Mouse (Mus musculus): ENCODE measurements around the gene A730049H05Rik. TPM values are rescaled to one million over a fixed set of nuclear protein-coding genes. Genes with fewer than 3 reads are reported as not detected.

The A730049H05Rik gene
- polyA plus RNA-seq (2014; fragmentation: Illumina TruSeq; extraction: RNeasy Lipid Tissue Mini Kit (QIAGEN cat#74804); ENCODE audit: low read depth, low replicate concordance) = 0.26 TPM

DNA sequence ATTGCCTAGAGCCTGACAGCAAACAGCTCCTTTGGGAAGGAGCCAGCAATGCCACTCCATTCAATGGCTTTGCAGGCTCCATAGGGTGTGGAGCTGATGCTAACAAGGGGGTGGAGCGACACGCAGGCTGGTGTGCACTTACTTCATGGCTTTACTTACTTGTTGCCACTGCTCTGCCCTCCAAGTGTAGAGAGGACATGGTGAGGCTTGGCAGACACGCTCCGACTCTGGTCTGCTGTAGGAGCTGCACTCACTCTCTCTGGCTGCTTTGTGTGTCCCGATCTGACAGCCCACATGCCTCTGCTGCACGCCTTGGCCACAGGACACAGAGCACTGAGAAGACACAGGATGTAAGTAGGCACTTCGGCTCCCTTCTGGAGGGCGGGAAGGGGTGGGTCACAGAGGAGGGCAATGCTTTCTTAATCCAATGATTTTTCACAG, at the start of gene A730049H05Rik:
TSS of gene A730049H05Rik (plus strand) at position 168 of the 441 bp plus-strand sequence.

GRCm38 (mm10) chr6:92869089-92869581, 52.9 kb downstream of the A730049H05Rik start, which contains the start of gene Gm15737:
Gene Gm15737, plus strand, starts transcription at chr6:92869357.

Other genes starting within 250 kb of the A730049H05Rik start
- 3.6 TPM for gene Prickle2, start 110.3 kb upstream of the A730049H05Rik start, polyA plus RNA-seq (2014; fragmentation: Illumina TruSeq; extraction: RNeasy Lipid Tissue Mini Kit (QIAGEN cat#74804); ENCODE audit: low read depth, low replicate concordance)
- 0.81 TPM for gene Gm15737, start 52.9 kb downstream of the A730049H05Rik start, polyA plus RNA-seq (2014; fragmentation: Illumina TruSeq; extraction: RNeasy Lipid Tissue Mini Kit (QIAGEN cat#74804); ENCODE audit: low read depth, low replicate concordance)
- 6.2 TPM for gene Adamts9, start 127.0 kb downstream of the A730049H05Rik start, polyA plus RNA-seq (2014; fragmentation: Illumina TruSeq; extraction: RNeasy Lipid Tissue Mini Kit (QIAGEN cat#74804); ENCODE audit: low read depth, low replicate concordance)

All from heart, adult 10 weeks (tissue).